Mouse (Mus musculus): ENCODE measurements at regions not wholly inside any gene's neighbourhood (a gene's known extent, or its start where the extent isn't known, plus 50 kb on each side); places are given as distances from the start of the nearest gene placed in this dataset.

DNA sequence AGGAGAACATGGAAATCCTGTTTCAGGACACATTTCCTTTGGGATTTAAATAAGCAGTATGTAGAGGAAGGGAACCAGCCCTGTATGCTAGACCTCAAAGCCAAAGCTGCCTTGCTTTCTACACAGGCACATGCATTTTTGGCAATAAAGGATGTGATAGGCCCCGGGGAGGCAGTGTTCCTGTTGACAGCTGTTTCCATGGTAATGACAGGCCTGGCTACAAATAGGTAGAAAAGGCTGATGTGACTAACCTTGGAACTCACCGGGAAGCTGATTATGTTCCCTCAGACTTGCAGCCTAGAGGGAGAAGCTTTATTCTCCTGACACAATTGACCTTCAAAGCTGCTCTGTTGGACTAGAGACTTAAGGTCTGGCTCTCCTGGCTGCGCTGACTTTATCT, 101.6 kb upstream of the Ywhaq start:
- no peaks in the 10 kb centered on the region for H3K36me3 ChIP-seq
- no peak for ATAC-seq (ENCODE audit: insufficient number of reproducible peaks, insufficient read depth, low FRiP score, low TSS enrichment)
- H3K27ac ChIP-seq: no peak overlapping the region
- H3K9me3 ChIP-seq: peaks cover 3% of the 10 kb centered on the region; the same call in 1 of the 2 replicates
- no peaks in the 10 kb centered on the region for H3K4me1 ChIP-seq
- 58% methylated on average over 3 of the region's 3 CpGs for WGBS
- no peaks in the 10 kb centered on the region for H3K27me3 ChIP-seq
- no peak overlapping the region for H3K4me2 ChIP-seq (replicated peaks)
- H3K4me3 ChIP-seq: no peak overlapping the region
- H3K9ac ChIP-seq: no peak overlapping the region

GRCm38 (mm10) chr12:21512736-21513135, 95.3 kb upstream of the Ywhaq start:
- ATAC-seq (ENCODE audit: insufficient number of reproducible peaks, insufficient read depth, low FRiP score, low TSS enrichment): no peak
- 79% methylated on average over 2 of the region's 2 CpGs for WGBS
- H3K9me3 ChIP-seq: peaks cover 3% of the 10 kb centered on the region; the same call in 1 of the 2 replicates

DNA sequence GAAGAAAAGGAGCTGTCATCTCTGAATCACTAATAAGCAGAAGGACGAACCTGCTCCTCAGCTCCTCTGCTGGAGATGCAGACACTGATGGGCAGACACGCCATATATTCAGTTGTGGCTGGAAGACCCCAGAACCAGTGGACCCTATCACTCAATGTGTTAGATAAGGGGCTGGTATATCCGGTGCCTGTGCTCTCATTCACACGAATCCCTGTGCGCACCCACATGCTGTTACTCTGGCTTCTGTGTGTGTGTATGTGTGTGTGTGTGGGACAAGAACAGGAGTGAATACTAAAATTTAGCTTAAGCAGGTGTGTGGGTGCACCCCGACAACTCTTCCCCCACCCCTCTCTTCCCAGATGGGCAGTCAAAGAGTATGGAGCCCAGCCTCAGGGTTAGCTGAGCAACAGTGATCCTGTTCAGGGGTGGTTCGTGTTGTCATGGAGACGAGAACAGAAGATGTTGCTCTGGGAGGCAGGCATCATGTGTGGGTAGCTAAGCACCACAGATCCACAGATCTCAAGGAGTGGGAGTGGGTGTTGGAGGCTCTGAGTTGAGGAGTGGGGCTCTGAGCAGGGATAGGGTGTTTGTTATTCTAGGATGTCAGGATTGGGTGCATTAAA, 93.7 kb upstream of the Ywhaq start:
- H3K4me3 ChIP-seq: no peak overlapping the region
- WGBS: 79% methylated on average over 8 of the region's 8 CpGs
- ATAC-seq (ENCODE audit: insufficient number of reproducible peaks, insufficient read depth, low FRiP score, low TSS enrichment): no peak
- no peak overlapping the region for H3K4me2 ChIP-seq (replicated peaks)
- no peaks in the 10 kb centered on the region for H3K9me3 ChIP-seq
- H3K4me1 ChIP-seq: no peaks in the 10 kb centered on the region
- no peak overlapping the region for H3K9ac ChIP-seq
- H3K27me3 ChIP-seq: no peaks in the 10 kb centered on the region
- H3K36me3 ChIP-seq: no peaks in the 10 kb centered on the region
- no peak overlapping the region for H3K27ac ChIP-seq

More at GRCm38 (mm10) chr12:21512736-21513135, 95.3 kb upstream of the Ywhaq start:
- Histone ChIP-seq H3K4me1 (no peaks in the 10 kb centered on the region), H3K27ac (no peak overlapping the region), H3K4me3 (no peak overlapping the region), H3K36me3 (no peaks in the 10 kb centered on the region), H3K27me3 (no peaks in the 10 kb centered on the region), H3K9ac (no peak overlapping the region), H3K4me2 (replicated peaks) (no peak overlapping the region)

DNA sequence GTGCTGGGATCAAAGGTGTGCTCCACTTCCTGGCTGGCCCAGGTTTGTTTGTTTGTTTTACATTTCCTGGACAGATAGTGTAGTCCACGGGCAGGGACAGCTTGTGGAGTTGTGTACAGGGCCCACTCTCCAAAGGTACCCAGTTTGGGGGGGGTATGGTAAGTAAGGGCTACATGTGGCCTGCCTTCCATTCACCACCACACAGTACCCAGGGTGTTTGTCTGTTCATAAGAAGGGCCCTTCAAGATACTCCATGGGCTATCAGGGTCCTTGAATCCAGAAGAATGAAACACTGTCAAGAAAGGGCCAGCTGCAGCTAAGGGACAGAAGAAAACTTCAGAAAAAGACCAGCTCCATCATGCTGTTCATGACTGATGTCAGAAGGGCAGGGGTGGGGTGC, 89.6 kb upstream of the Ywhaq start:
- WGBS: 58% methylated on average over 1 of the region's 1 CpGs
- no peak for ATAC-seq (ENCODE audit: insufficient number of reproducible peaks, insufficient read depth, low FRiP score, low TSS enrichment)
- no peak overlapping the region for H3K4me2 ChIP-seq (replicated peaks)
- no peaks in the 10 kb centered on the region for H3K4me1 ChIP-seq
- H3K27me3 ChIP-seq: no peaks in the 10 kb centered on the region
- no peak overlapping the region for H3K9ac ChIP-seq
- H3K27ac ChIP-seq: no peak overlapping the region
- H3K9me3 ChIP-seq: no peaks in the 10 kb centered on the region
- H3K36me3 ChIP-seq: no peaks in the 10 kb centered on the region
- H3K4me3 ChIP-seq: no peak overlapping the region

DNA sequence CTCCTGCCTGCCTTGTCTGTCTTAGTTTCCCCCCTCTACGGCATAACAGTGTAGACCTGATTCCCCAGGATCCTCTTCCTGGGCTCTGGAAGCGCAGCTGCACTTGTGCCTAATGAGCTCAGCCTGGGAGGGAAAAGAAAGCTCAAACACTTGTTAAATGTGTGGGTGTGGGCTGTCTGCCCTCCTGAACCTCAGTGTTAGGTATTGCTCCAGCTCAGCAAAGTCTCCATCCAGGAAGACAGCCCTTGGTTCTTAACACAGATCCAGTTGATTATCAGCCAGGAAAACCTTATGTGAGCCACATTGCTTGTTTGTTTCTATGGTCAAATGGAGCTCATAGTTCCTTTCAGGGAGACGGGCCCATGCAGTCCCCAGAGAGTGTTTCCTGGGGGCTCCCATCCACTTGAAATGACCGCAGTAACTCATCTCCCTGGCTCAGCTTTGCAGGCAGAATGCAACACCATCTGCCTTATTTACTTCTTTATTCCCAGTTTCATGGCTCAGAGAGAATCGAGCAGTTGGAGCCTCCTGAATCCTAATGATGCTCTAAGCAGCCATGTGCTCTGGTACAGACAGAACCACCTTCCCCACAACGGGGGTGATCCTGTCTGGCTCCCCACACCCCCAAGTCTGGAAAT, 88.4 kb upstream of the Ywhaq start:
- H3K4me1 ChIP-seq: no peaks in the 10 kb centered on the region
- no peaks in the 10 kb centered on the region for H3K36me3 ChIP-seq
- H3K4me3 ChIP-seq: no peak overlapping the region
- no peak for ATAC-seq (ENCODE audit: insufficient number of reproducible peaks, insufficient read depth, low FRiP score, low TSS enrichment)
- H3K27me3 ChIP-seq: no peaks in the 10 kb centered on the region
- H3K27ac ChIP-seq: no peak overlapping the region
- no peaks in the 10 kb centered on the region for H3K9me3 ChIP-seq
- no peak overlapping the region for H3K4me2 ChIP-seq (replicated peaks)
- WGBS: 72% methylated on average over 6 of the region's 6 CpGs
- H3K9ac ChIP-seq: no peak overlapping the region

- Histone ChIP-seq H3K9me3 (no peaks in the 10 kb centered on the region), H3K27me3 (no peaks in the 10 kb centered on the region), H3K4me1 (no peaks in the 10 kb centered on the region), H3K36me3 (no peaks in the 10 kb centered on the region), H3K4me2 (replicated peaks) (no peak overlapping the region), H3K4me3 (no peak overlapping the region), H3K9ac (no peak overlapping the region), H3K27ac (no peak overlapping the region)
- no peak for ATAC-seq (ENCODE audit: insufficient number of reproducible peaks, insufficient read depth, low FRiP score, low TSS enrichment)
- 68% methylated on average over 4 of the region's 4 CpGs for WGBS
Observed at GRCm38 (mm10) chr12:21503250-21503649, 85.8 kb upstream of the Ywhaq start.

- H3K36me3 ChIP-seq: no peaks in the 10 kb centered on the region
- ATAC-seq (ENCODE audit: insufficient number of reproducible peaks, insufficient read depth, low FRiP score, low TSS enrichment): no peak
- no peak overlapping the region for H3K4me3 ChIP-seq
- H3K27ac ChIP-seq: no peak overlapping the region
- H3K4me1 ChIP-seq: no peaks in the 10 kb centered on the region
- H3K9me3 ChIP-seq: peaks cover 4% of the 10 kb centered on the region; the same call in 1 of the 2 replicates
- no peaks in the 10 kb centered on the region for H3K27me3 ChIP-seq
- H3K9ac ChIP-seq: no peak overlapping the region
- H3K4me2 ChIP-seq (replicated peaks): no peak overlapping the region
- WGBS: 82% methylated on average over 5 of the region's 5 CpGs
Observed at GRCm38 (mm10) chr12:21496974-21497373, 79.5 kb upstream of the Ywhaq start.

DNA sequence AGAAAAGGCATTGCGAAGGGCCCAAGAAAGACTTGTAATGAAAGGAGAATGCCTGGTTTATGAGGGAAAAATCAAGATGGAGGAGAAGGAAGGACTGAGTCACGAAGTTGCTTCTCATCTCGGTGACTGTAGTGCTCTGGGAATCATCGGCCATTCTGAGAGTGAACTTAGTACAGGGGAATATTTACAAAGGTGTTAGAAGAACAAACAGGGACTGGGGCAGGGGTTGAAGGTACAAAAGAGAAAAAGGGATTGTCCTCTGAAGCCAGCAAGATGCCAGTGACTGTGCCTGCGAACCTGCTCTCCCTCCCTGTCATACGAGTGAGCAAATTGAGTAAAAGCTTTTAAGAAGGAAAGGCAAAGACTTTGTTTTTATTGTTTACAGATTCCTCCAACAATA, 78.1 kb upstream of the Ywhaq start:
- Histone ChIP-seq H3K4me3 (no peak overlapping the region), H3K27me3 (no peaks in the 10 kb centered on the region), H3K36me3 (no peaks in the 10 kb centered on the region), H3K4me1 (no peaks in the 10 kb centered on the region), H3K4me2 (replicated peaks) (no peak overlapping the region), H3K27ac (no peak overlapping the region), H3K9ac (no peak overlapping the region), H3K9me3 (peaks cover 4% of the 10 kb centered on the region; the same call in 1 of the 2 replicates)
- WGBS: 92% methylated on average over 6 of the region's 6 CpGs
- no peak for ATAC-seq (ENCODE audit: insufficient number of reproducible peaks, insufficient read depth, low FRiP score, low TSS enrichment)

GRCm38 (mm10) chr12:21493471-21493870, 76.0 kb upstream of the Ywhaq start:
- no peaks in the 10 kb centered on the region for H3K27me3 ChIP-seq
- H3K9me3 ChIP-seq: peaks cover 4% of the 10 kb centered on the region; the same call in 1 of the 2 replicates
- no peaks in the 10 kb centered on the region for H3K4me1 ChIP-seq
- H3K36me3 ChIP-seq: no peaks in the 10 kb centered on the region
- no peak overlapping the region for H3K4me3 ChIP-seq
- no peak overlapping the region for H3K4me2 ChIP-seq (replicated peaks)
- H3K9ac ChIP-seq: no peak overlapping the region
- ATAC-seq (ENCODE audit: insufficient number of reproducible peaks, insufficient read depth, low FRiP score, low TSS enrichment): no peak
- H3K27ac ChIP-seq: no peak overlapping the region
- WGBS: 58% methylated on average over 3 of the region's 3 CpGs

DNA sequence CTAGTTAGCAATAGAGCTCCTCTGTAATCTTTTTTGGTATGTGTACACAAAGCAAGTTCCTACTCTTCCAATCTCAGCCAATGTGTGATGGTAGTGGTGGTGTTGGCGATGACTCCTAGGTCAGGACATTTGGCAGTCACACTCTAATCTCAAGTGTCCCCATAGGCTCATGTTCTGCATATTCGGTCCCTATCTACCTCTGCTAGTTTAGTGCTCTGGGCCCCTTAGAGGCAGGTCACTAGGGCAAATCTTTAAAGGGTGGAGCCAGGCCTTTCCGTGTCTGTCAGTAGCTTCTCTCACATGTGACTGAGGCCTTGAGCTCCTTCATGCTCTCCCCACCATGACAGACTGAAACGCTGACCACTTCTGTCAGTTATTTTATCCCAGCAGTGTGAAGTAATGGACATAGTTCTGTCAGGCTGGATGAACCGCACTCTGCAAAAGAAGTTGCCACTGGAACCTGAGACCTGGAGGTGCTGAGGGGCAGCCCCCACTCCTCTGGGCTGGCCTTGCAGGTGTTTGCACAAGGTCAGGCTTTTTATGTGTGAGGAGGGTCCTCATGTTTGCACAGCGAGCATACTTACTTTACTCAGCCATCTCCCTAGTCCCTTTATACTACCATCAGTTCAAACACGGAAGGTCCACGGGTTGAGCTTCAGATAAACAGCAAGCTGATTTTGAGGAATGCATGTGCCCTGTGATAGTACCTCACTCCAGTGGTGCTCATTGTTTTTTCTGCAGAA, 75.3 kb upstream of the Ywhaq start:
- no peak overlapping the region for H3K4me3 ChIP-seq
- no peaks in the 10 kb centered on the region for H3K4me1 ChIP-seq
- 80% methylated on average over 8 of the region's 8 CpGs for WGBS
- no peaks in the 10 kb centered on the region for H3K27me3 ChIP-seq
- no peak overlapping the region for H3K4me2 ChIP-seq (replicated peaks)
- ATAC-seq (ENCODE audit: insufficient number of reproducible peaks, insufficient read depth, low FRiP score, low TSS enrichment): no peak
- H3K9ac ChIP-seq: no peak overlapping the region
- peaks cover 4% of the 10 kb centered on the region; the same call in 1 of the 2 replicates for H3K9me3 ChIP-seq
- H3K36me3 ChIP-seq: no peaks in the 10 kb centered on the region
- H3K27ac ChIP-seq: no peak overlapping the region

DNA sequence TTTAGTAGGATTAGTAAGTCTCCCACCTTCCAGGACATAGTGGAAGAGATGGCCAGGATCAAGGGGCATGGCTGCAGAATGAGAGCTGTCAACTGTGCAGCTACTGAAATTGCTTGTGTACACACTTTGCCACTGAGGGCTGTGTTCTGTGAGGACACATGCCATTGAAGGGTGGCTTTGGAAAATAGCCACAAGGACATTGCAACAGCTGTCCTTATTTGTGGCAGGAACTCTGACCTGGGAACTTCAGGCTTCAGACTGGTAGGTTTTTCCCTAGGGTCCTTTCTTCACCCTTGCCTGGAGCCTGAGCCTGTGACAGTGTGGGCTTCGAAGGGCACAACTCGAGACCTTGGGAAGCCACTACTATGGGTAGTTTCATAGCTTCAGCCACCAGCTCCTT, 64.2 kb upstream of the Ywhaq start:
- no peak overlapping the region for H3K9ac ChIP-seq
- 81% methylated on average over 2 of the region's 2 CpGs for WGBS
- H3K27me3 ChIP-seq: no peaks in the 10 kb centered on the region
- ATAC-seq (ENCODE audit: insufficient number of reproducible peaks, insufficient read depth, low FRiP score, low TSS enrichment): no peak
- no peak overlapping the region for H3K4me3 ChIP-seq
- H3K9me3 ChIP-seq: peaks cover 8% of the 10 kb centered on the region; the same call in 1 of the 2 replicates
- no peak overlapping the region for H3K27ac ChIP-seq
- no peaks in the 10 kb centered on the region for H3K36me3 ChIP-seq
- H3K4me1 ChIP-seq: no peaks in the 10 kb centered on the region
- H3K4me2 ChIP-seq (replicated peaks): no peak overlapping the region

DNA sequence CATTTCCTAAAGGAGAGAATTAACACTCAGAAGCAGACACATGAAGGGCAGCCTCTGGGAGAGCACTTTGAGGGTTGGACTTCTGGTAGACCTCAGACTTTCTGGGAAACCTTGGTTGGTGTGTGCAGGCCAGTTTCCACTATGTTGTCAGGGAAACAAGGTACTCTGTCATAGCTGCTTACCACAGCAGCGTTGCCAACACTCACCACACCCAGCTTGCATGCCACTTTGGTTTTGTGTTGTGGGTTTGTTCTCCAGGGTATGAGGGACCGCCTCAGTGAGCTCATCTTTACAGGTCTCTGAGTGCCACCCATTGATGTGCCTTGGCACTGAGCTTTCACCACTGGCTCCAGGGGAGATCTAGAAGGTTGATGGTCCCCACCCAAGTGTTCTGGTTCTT, 62.8 kb upstream of the Ywhaq start:
- Histone ChIP-seq H3K27ac (no peak overlapping the region), H3K36me3 (no peaks in the 10 kb centered on the region), H3K27me3 (no peaks in the 10 kb centered on the region), H3K4me2 (replicated peaks) (no peak overlapping the region), H3K4me1 (no peaks in the 10 kb centered on the region), H3K9me3 (peaks cover 8% of the 10 kb centered on the region; the same call in 1 of the 2 replicates), H3K4me3 (no peak overlapping the region), H3K9ac (no peak overlapping the region)
- no peak for ATAC-seq (ENCODE audit: insufficient number of reproducible peaks, insufficient read depth, low FRiP score, low TSS enrichment)
- 91% methylated on average over 2 of the region's 2 CpGs for WGBS
